10 mouse cellular contexts compared by ENCODE assay signal in genomic region chr15:103376837-103377269, GRCm38 (mm10). TPM values are rescaled to one million over a fixed set of nuclear protein-coding genes. Genes with fewer than 3 reads are reported as not detected.
DNase-seq lines count a peak whose midpoint lies in the region; ATAC-seq and TF ChIP-seq lines count a peak whose summit lies in the region.
"Had no signal": no experiment of that assay in that cellular context is flagged by ENCODE, and none has a peak within 500 bp of the region (broad histone marks: within the 10 kb centered on the region; RNA-seq: fewer than 3 reads in every experiment).

No protein-coding gene starts in this region.

- H3K27ac ChIP-seq in lung, embryonic 14.5 days (ENCODE audit: low read depth) = no peak overlapping the region
- H3K27ac ChIP-seq in kidney, embryonic 15.5 days = peak overlapping the region; percentile 28
- H3K27ac ChIP-seq in stomach, embryonic 14.5 days (ENCODE audit: low read length) = peak overlapping the region; percentile 84

- 29% methylated on average over 8 of the region's 8 CpGs for WGBS in lung, embryonic 14.5 days
- 37% methylated on average over 8 of the region's 8 CpGs for WGBS in kidney, embryonic 15.5 days
- 36% methylated on average over 8 of the region's 8 CpGs for WGBS in stomach, embryonic 14.5 days

- peak; percentile 71 for DNase-seq in lung, embryonic 14.5 days
- no peak for DNase-seq in lung, postnatal 25 days (ENCODE audit: low spot score)
- DNase-seq in heart, adult 9 months (ENCODE audit: low spot score in 2 of 2) = peak; percentile 65 to 77
- DNase-seq in thymus, postnatal 36 days = no peak
- no peak for DNase-seq in ovary, adult 18-20 months (ENCODE audit: low spot score)
- DNase-seq: cerebellum, adult 11-12 months had no signal

- peak; percentile 62 for ATAC-seq in lung, embryonic 14.5 days (ENCODE audit: insufficient read depth)
- ATAC-seq in kidney, embryonic 15.5 days (replicated peaks; ENCODE audit: low FRiP score) = no peak
- peak; percentile 63; the same call in 1 of the 2 replicates for ATAC-seq in stomach, embryonic 14.5 days (ENCODE audit: insufficient number of reproducible peaks, insufficient read depth, low FRiP score, low read depth)
- no peak for ATAC-seq in monocyte, adult 5-6 weeks (replicated peaks; ENCODE audit: insufficient number of reproducible peaks, low FRiP score, low TSS enrichment, poor library complexity, severe bottlenecking)
- ATAC-seq: forebrain, embryonic 14.5 days had no signal

- H3K4me3 ChIP-seq in lung, embryonic 14.5 days (ENCODE audit: low read depth, low read length) = no peak overlapping the region
- H3K4me3 ChIP-seq in kidney, embryonic 15.5 days (replicated peaks) = no peak overlapping the region
- H3K4me3 ChIP-seq in stomach, embryonic 14.5 days (ENCODE audit: low read depth, low read length) = no peak overlapping the region

- H3K9ac ChIP-seq in lung, embryonic 14.5 days = no peak overlapping the region
- no peak overlapping the region for H3K9ac ChIP-seq in kidney, embryonic 15.5 days
- H3K9ac ChIP-seq in stomach, embryonic 14.5 days (replicated peaks; ENCODE audit: low read depth, low read length) = no peak overlapping the region

- no peak overlapping the region for H3K4me2 ChIP-seq in lung, embryonic 14.5 days
- no peak overlapping the region for H3K4me2 ChIP-seq in kidney, embryonic 15.5 days
- no peak overlapping the region for H3K4me2 ChIP-seq in stomach, embryonic 14.5 days (replicated peaks; ENCODE audit: low read depth, low read length)

- H3K4me1 ChIP-seq in lung, embryonic 14.5 days (ENCODE audit: insufficient read depth) = peaks cover 10% of the 10 kb centered on the region; the same call in 1 of the 2 replicates
- H3K4me1 ChIP-seq in kidney, embryonic 15.5 days = peaks cover 23% of the 10 kb centered on the region
- H3K4me1 ChIP-seq in stomach, embryonic 14.5 days (ENCODE audit: control insufficient read depth, insufficient read depth, low read length) = peaks cover 29% of the 10 kb centered on the region

- H3K9me3 ChIP-seq in lung, embryonic 14.5 days (ENCODE audit: low read depth, low read length) = no peaks in the 10 kb centered on the region
- no peaks in the 10 kb centered on the region for H3K9me3 ChIP-seq in kidney, embryonic 15.5 days (replicated peaks)
- H3K9me3 ChIP-seq in stomach, embryonic 14.5 days (ENCODE audit: control insufficient read depth, low read depth, low read length) = no peaks in the 10 kb centered on the region

- H3K27me3 ChIP-seq in lung, embryonic 14.5 days (ENCODE audit: insufficient read depth, low read length) = no peaks in the 10 kb centered on the region
- no peaks in the 10 kb centered on the region for H3K27me3 ChIP-seq in kidney, embryonic 15.5 days
- no peaks in the 10 kb centered on the region for H3K27me3 ChIP-seq in stomach, embryonic 14.5 days (ENCODE audit: control insufficient read depth, insufficient read depth, low read length)

- TF ChIP-seq CTCF in lung, embryonic 14.5 days (IDR thresholded peaks at IDR 0.05; ENCODE audit: low read depth) = no peak

- H3K36me3 ChIP-seq in lung, embryonic 14.5 days (ENCODE audit: insufficient read depth) = no peaks in the 10 kb centered on the region
- no peaks in the 10 kb centered on the region for H3K36me3 ChIP-seq in kidney, embryonic 15.5 days
- H3K36me3 ChIP-seq in stomach, embryonic 14.5 days (ENCODE audit: control insufficient read depth, insufficient read depth, low read length) = no peaks in the 10 kb centered on the region

RNA-seq across cellular contexts. Expression of gene Itga5, which starts 10.3 kb away (rescaled TPM):
- 46.7 and 47.7 TPM in 2 replicates for polyA plus RNA-seq in lung, embryonic 14.5 days (2014; fragmentation: Nextera tagmentation; extraction: Ambion mirVana)
- 32.8 and 41.3 TPM in 2 replicates for polyA plus RNA-seq in kidney, embryonic 15.5 days (2015; fragmentation: Nextera tagmentation; extraction: Ambion mirVana)
- polyA plus RNA-seq in stomach, embryonic 14.5 days (2014; fragmentation: Nextera tagmentation; extraction: Ambion mirVana) = 67.5 and 71.2 TPM in 2 replicates
- total RNA-seq in monocyte, adult 5-6 weeks (2017) = 3.1 to 26.6 TPM (median 11.4 TPM) in 3 replicates

RNA-seq across cellular contexts. Expression of gene Zfp385a, which starts 37.0 kb away (rescaled TPM):
- 11.8 and 12.0 TPM in 2 replicates for polyA plus RNA-seq in lung, embryonic 14.5 days (2014; fragmentation: Nextera tagmentation; extraction: Ambion mirVana)
- 12.5 and 14.4 TPM in 2 replicates for polyA plus RNA-seq in kidney, embryonic 15.5 days (2015; fragmentation: Nextera tagmentation; extraction: Ambion mirVana)
- 11.1 and 11.7 TPM in 2 replicates for polyA plus RNA-seq in stomach, embryonic 14.5 days (2014; fragmentation: Nextera tagmentation; extraction: Ambion mirVana)
- 0.85 to 3.7 TPM (median 1.7 TPM) in 3 replicates for total RNA-seq in monocyte, adult 5-6 weeks (2017)

RNA-seq across cellular contexts. Expression of gene Gtsf1, which starts 53.4 kb away (rescaled TPM):
- polyA plus RNA-seq in lung, embryonic 14.5 days (2014; fragmentation: Nextera tagmentation; extraction: Ambion mirVana) = not detected in 2 replicates
- not detected in 2 replicates for polyA plus RNA-seq in kidney, embryonic 15.5 days (2015; fragmentation: Nextera tagmentation; extraction: Ambion mirVana)
- polyA plus RNA-seq in stomach, embryonic 14.5 days (2014; fragmentation: Nextera tagmentation; extraction: Ambion mirVana) = not detected in 2 replicates
- not detected in 3 replicates for total RNA-seq in monocyte, adult 5-6 weeks (2017)
- polyA plus RNA-seq: forebrain, embryonic 14.5 days had no signal

Comparison
In these comparisons a context has a peak if more than half of its experiments do, and no peak if none do; other contexts are left out.
1. DNase-seq: peak in lung, embryonic 14.5 days (single experiment) and heart, adult 9 months (2 of 2); none in lung, postnatal 25 days (single experiment), thymus, postnatal 36 days (0 of 2) and ovary, adult 18-20 months (single experiment).
2. ATAC-seq: peak in lung, embryonic 14.5 days (single experiment) and stomach, embryonic 14.5 days (single experiment); none in kidney, embryonic 15.5 days (single experiment) and monocyte, adult 5-6 weeks (single experiment).